Mouse (Mus musculus): ENCODE results near the gene Gm49450. TPM values are rescaled to one million over a fixed set of nuclear protein-coding genes. Genes with fewer than 3 reads are reported as not detected.

Gene Gm49450
- total RNA-seq (2021): not detected
- long read RNA-seq, experiment 1, partial matches to known transcripts: 1 of 1 reads
- long read RNA-seq, experiment 1, other reads (novel, unspliced or antisense): 0 of 1 reads
- long read RNA-seq, experiment 2: 0 reads

DNA sequence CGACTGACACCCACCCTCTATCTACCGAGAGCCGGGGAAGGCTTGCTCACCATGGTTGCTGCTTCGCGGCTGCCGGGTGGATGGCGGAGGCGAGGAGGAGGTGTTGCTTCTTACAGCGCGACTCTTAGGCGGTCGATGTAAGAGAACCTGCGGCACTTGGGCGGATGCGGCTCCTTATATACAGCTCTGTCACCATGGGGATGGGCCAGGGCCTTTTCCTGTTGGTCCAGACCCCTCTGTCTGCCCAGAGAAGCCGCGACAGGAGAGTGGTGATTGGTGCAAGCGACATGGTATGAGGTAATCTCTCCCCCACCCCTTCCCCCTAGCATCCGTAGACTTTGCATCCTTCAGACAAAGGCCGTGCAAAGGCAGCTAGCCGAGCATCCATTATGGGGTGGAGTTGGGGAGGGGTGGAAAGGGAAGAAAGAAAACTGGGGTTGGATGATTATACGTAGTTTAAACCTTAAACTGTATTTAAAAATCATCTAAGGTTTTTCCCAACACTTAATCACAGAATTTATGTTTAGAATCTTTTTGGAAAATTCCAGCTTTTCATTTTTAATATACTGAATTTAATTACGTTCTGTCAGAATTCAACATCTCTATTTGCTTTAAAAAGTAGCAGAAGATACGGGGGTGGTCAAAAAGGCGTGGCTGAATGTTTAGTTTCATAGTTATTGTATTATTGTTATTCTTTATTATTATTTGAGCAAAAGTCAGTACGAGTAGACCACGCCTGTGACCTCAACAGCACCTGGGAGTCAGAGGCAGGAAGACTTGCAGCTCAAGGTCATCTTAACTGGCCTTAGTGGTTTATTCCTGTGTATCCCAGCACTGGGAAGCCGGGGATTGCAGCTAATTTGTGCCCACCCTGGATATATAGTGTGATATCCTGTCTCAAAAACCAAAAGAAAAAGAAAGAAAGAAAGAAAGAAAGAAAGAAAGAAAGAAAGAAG is at the start of gene Gm49450, which contains the start of gene Tuba1a:
TSS of gene Gm49450 (minus strand) at position 151 of the 956 bp plus-strand sequence.
TSS of gene Tuba1a (minus strand) at position 303 of the 956 bp plus-strand sequence.
- DNase-seq: peak; percentile 93

DNA sequence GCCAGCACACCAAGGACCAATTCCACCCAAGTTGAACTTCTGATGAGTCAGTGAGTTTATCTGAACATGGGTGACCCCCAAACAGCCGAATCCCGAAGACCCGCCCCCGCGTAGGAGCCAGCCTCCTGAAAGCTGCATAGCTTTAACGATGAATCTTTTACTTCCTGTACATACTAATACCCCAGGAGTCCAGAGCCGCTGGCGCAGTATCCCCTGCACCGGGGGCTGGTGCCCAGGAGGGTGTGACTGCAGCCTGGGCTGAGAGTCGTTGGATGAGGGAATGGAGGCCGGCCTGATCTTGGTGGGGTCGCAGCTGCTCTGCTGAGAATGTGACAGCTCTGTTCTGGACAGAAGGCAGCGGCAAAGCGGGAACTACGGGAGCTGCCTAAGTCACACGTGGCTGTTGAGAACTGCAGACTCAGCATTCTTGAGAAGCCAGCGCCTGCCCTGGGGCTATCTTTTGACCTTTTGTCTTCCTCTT is 48.1 kb upstream of the Gm49450 start:
- DNase-seq: peak; percentile 41

DNA sequence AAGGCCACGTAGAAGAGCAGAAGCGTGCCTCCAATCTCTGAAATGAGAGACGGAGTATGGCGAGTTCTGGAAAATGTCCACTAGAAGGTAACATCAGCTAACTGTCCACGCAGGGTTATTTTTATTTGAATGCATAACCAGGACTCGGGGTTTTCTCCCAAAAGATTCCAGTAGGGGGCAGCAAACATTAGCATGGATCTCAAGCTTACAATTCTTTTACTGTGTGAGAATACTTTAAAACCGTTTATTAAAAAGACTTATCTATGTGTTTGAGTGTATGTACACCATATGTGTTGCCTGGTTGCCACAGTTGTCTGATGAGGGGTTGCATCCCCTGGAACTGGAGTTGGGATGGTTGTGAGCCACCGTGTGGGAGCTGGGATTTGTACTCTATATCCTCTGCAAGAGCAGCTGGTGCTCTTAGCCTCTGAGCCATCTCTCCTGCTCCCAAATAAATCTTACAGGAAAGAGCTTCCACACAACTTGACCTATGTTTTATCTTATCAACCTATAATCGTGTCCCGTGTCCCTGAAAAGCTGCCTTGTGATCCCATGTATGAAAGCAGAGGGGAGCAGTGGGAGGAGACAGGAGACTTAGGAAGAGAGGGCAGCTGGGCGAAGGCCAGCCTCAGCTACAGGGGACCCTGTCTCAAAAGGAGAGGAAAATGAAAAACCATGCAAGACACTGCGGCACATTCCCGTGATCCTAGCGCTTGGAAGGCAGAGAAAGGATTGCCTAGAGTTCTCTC is 47.4 kb upstream of the Gm49450 start:
- no peak for DNase-seq

DNA sequence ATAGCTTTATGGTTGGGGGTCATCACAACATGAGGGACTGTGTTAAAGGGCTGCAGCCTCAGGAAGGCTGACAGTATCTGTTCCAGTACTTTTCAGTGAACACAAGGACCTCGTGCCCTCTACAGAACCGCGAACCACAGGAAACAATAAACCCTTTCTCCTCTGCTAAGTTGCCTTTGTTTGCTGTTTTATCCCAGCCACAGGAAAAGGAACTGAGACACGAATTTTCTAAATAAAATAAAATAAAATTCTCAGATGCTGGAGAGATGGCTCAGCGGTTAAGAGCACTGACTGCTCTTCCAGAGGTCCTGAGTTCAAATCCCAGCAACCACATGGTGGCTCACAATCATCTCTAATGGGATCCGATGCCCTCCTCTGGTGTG is 45.4 kb upstream of the Gm49450 start:
- no peak for DNase-seq

DNA sequence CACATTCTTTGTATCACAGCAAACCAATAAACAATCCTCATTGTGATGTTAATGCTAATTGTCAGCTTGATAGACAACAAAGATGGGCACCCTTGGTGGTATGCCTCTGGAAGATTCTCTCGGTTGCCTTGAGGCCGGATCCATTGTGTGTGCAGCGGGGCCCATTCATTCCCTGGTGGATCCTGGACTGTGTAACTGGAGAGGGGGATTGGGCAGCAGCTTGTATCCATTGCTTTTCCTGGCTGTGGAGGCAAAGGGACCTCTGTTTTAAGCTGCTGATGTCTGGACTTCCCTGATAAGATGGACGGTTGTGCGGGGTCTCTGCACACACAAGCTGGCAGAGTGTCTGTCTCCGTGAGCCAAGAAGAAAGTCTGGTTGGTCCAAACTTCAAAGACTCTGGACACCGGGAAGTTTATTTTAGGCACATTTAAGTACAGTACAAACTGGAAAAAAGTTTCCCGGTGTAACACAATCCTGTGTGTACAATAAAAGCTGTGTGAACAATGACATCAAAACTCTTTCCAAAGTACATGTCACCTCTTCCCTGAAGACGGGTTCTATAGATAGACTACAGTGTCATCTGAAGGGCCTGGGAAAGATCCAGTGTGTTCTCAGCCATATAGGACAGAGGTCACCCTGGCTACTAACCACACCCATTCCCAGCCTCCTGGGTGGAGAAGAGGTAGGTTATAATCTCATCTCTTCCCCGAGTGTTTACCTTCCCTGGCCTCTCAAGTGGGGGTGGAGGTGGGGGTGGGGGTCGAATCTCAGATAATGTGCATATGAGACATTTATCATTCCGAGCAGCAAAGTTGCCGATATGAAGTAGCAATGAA is 44.8 kb upstream of the Gm49450 start:
- no peak for DNase-seq

DNA sequence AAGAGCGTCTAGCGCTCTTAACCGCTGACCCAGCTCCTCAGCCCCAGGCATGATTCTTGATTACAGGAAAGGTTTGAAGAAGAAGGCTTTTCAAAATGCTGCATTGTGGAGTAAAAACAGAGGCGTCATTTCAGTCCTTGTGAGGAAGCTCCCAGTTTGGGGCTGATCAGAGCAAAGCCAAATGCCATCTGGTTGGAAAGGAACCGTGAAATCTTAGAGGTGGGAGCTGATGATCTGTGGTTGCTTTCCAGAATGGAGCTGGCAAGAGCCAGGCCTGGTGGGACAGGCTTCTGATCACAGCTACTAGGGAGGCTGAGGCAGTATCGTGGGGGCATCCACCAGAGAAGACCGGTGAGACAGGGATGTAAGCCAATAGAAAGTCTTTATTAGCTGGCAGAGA is 43.5 kb upstream of the Gm49450 start:
- DNase-seq: no peak

DNA sequence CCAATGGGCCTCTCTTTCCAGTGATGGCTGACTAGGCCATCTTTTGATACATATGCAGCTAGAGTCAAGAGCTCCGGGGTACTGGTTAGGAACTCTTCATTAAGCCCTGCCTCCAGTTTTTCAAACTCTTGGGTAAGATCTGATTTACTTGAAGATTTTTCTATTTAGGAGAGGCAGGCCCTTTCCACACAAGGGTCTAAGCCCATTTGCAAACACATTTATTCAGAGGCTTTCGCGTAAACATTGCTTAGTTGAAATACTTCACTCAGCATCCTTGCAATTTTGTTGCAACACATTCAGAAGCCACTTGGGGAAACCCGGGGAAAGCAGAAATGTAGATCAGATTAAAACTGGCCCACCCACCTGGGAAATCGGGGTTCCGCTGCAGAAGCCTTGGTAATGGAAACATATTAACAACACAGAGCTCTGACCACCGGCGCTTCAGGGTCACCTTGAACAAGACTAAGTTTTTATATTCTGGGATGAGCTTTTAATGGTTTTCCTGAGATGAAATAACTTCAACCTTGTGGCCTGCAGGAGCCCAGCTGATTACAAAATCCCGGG is 41.7 kb upstream of the Gm49450 start:
- no peak for DNase-seq

DNA sequence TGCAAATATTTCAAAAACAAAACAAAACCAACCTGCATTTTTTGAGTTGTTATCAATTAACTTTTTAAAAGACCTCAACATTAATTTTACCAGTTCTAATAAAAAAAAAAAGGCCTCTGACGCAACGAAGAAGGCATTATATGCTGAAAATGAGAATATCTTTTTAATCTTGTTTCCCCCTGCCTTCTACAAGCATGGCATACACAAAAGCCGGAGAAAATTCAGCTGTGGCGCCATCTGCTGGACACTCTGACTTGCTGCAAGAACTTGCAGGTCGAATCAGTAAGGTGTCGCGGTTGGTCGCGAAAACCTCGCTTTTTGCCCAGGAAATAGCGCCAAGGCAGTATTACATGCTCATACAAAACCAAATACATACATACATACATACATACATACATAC is 40.5 kb upstream of the Gm49450 start:
- DNase-seq: peak; percentile 73

DNA sequence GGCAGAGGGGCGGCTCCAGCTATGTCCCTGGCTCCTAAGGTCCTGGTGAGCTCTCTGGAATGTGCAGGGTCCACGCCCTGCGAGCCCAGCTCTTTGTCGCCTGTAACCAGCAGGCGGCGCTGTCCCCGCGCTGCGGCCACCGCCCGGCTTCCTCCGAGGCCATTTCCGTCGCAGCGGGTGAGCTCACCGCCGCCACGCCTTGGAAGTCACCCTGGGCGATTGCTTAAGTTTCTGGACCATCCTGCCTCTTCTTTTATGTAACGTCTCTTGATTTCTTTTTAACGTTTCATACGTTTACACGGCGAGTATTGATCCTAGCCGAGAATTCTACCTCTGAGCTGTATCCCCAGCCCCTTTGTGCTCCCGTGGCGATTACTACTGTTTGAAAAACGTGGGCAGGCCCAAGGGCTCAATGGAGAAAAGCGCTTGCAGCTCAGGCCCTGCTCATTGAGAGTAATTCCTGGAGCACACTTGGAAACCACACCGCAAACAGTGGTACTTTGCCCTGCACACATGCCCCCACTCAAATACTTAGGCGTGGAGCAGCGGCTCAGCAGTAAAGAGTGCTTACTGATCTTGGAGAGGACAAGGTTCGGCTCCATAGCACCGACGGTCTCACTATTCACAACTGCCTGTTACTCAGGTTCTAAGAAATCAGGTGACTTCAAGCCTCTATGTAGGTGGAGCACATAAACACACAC is 39.9 kb upstream of the Gm49450 start:
- peak; percentile 94 for DNase-seq

DNA sequence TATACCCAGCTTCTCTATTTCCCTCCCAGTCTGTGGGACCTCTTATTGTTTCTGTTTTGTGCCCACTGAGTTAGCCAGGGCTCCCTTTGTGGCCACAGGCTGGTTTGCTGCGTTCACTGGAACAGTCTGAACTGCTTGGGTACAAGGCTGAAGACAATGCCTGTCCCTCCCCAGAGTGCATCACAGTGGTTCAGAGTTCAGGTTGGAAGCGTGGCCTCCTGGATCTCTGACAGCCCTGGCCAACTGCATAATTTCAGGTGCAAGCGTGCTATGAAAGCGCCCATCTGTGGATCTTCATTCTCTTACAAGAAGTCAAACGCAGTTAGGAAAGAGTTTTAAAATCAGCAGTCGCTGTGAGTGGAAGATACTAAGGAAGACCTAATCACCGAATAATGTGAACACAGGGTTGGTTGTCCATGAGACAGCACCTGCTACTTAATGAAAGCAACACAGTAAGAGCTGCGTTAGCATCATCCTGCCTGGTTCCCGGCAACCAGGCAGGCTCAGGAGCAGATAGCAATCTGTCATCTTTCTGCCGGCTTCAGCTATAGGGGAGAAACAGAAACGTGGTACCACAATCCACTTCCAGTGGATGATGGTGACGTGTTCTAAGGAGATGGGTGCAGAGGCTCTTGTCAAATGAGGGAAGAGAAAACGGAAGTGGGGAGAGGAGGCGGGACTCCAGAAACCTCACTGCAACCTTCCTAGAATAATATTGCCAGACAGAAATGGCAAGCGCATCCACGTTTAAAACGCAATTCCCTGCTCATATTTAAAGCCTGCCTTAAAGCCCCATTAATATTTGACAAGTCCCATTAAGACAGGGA is 38.9 kb upstream of the Gm49450 start:
- DNase-seq: peak; percentile 50

DNA sequence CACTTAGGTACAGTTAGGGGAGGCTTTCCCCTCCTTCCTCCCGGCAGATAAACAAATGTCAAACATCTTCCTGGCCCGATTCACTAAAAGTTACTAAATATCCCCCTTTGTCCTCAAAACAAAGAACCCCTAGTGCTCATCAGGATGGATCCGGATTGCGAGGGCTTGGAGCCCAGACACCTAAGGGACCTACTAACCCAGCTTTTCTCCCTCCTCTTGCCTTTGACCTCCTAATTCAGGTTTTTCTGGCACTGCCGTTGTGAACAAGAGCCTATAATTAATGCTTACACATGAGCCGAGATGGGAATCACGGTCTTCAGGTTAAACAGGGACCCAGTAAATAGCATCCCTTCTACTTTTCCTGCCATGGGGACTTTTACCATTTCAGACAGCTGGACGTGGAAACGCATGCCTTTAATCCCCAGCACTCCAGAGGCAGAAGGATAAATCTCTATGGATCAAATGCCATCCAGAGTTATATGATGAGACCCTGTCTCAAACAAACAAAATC is 38.2 kb upstream of the Gm49450 start:
- DNase-seq: no peak

DNA sequence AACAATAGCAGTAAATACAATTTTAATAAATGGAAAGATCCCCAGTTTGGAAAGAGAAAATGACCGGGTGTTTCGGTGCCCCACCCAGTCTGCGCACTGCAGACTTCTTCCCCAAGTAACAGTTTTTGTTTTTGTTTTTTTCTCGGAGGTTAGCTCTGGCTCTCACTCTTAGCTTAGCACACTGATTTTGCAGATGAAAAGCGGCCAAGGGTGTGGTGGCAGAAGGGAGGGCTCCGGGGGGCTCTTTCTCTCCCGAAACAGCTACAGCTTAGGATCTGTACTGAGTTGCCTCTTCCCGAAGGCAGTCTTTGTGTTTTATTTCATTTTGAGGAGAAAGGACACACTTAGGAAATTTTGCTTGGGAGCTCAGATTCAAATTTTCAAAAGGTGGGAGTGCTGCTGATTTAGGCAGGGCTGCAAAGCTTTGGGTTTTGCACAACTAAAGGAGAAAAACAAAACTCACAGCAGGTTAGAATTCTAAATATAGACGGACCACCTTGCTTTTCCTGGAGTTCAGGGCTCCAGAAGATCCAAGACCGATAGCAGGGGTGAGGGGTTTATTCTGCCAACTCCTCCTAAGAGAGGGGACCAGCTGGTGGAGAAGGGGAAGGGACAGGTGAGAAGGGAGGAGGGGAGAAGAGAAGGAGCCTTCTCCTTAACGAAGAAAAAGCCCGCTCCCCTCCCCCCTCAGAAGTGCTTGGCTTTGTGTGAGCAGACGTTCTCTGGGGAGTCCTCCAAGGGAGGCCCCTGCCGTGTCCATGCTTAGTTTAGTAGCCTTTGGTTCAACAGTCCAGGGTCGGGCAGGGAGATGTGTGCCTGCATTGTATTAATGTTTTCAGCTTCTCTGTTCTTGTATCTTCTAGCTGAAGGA is 37.6 kb upstream of the Gm49450 start:
- no peak for DNase-seq

DNA sequence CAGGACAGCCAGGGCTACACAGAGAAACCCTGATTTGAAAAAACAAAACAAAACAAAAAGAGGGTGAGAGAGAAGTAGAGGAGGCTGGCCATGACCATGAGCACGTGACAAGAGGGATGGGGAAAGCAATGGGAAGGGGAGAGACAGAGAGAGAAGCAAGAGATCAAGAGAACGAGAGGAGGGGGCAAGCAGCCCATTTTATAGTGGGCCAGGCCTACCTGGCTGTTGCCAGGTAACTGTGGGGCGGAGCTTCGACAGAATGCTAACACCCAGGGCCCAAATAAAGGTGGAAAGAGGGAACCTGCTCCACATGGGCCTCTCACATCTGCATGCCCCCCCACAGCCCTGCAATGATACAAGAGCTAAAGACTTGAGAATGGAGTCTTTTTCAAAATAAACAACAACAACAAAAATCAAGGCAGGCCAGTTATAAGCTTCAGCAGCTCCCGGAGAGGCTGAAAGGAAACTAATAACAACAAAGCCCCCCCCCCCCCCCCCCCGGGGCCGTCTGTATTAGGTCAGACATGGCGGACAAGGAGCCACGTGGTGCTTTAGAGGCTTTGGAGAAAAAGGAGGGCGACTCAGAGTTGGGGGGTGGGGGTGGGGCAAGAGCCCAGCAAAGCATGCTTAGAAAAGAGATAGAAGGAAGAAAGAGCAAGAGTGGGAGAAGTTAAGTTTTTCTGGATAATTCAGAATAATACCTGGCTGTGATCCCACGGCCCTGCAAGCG is 36.5 kb upstream of the Gm49450 start:
- no peak for DNase-seq

DNA sequence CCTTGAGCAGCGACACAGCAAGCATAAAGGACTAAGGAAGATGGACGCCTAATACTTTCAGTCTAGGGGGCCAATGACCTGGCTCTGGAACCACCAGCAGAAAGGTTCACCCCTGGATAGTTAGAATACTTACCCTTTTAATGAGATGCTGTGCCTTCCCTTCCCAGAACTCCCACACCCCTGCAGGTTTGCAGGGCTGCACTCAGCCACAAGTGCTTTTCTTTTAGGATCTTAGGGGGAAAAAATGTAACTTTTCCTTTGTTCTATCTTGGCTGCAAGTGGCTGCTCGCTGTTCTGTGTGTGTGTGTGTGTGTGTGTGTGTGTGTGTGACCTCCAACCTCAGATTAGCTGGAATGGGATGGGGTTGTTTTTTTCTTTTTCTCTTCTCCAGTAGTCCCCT is 35.4 kb upstream of the Gm49450 start:
- DNase-seq: no peak

DNA sequence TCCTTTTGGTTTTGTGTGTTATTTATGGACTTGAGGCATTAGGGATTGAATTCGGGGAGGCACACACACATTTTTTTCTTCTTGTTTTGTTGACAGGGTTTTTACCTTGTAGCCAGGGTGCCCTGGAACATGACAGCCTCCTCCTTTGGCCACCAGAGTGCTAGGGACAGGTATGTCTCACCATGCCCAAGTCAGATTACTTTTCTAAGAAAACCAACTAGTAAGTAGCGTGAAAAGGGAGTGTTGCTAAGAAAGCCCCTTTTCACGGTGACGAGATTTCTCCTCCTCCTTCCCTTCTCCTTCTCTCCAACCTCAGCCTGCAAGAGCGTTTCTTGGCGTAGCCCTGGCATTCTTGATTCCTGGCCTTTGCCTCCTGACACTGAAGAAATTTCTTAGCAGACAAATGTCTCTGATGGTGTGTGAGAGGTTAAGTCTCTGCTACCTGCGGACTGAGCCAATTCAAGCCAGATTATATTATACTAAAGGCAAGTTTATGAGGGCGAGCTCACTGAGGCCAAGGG is 34.4 kb upstream of the Gm49450 start:
- DNase-seq: no peak

DNA sequence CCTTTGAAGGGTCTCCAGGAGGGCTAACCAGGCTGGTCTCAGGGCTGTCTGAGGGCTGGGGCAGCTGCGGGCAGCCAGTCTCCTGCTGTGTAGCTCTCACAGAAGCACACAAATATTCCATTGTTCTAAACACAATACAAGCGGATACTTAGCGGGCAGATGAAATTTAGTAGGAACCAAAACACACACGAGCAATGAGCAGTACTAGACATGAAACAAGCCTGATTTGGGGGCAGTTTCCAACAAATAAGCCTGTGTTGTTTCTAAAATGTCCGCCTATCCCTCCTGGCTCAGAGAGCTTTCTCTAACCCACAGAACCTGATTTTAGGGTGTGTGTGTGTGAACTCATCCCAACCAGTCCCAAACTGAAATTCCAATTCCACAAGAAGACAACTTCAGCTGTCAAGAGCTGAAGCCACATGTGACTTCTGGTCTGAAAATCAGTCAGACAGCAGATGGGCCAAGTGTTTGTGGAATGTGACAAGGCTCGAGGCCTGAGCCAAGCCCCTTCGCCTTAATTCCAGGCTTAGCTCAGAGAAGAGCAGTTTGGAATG is 33.8 kb upstream of the Gm49450 start:
- DNase-seq: no peak

DNA sequence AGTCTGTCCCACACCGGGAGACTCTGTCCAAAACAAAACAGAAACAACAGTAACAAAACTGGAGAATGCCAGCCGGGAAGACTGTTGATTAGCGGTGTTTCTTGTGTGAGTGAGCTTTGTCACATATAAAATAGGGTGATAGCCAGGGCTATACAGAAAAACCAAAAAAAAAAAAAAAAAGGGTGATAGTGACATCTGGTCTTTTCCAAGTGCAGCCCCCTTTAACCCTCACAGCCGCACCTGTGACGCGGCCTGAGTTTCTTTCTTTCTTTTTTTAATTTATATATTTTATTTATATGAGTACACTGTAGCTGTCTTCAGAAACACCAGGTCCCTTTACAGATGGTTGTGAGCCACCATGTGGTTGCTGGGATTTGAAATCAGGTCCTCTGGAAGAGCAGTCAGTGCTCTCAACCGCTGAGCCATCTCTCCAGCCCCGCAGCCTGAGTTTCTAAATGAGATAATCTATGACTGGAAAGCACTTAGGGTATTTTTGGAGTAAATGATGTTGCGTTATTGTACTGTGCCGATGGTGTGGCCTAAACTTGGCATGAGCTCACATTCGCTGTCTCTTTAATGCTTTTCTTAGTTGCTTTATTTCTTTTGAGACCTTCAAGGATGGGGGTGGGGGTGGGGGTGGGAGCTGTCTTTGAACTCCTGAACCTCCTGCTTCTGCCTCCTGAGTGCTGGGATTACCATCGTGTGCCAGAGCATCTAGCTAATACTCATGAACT is 32.8 kb upstream of the Gm49450 start:
- no peak for DNase-seq
